Mouse (Mus musculus): ENCODE data around the gene Ahcyl2. TPM values are rescaled to one million over a fixed set of nuclear protein-coding genes. Genes with fewer than 3 reads are reported as not detected.

Gene Ahcyl2
- total and polyA plus RNA-seq, 3 experiments: 72.4 to 344 (median 104) TPM

DNA sequence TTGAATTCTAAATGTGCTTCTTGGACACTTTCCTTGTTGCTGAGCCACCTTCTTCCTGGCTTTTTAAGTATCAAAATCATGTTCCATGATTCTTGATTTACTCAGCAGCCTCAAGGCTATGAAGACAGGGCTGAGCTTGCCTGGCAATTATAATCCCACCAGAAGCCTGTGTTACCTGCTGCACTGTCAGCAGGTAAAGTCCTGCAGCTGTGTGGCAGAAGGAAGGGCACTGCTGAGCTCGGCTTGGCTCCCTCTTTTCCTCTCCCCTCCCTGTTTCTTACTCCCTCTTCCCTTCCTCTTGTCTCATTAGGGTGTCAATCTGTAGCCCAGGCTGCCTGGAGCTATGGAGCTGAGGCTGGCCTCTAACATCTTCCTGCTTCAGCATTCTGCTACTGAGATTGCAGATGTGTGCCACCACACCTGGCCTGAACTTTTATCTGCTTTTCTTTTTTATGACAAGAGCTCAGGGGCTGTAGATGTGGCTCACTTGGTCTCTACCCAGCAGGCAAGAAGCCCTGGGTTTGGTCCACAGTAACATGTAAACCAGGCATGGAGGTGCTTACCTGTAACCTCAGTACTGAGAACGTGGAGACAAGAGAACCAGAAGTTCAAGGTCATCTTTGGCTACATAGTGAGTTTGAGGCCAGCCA lies 3.0 kb downstream of the Ahcyl2 start:
- DNase-seq: no peak

DNA sequence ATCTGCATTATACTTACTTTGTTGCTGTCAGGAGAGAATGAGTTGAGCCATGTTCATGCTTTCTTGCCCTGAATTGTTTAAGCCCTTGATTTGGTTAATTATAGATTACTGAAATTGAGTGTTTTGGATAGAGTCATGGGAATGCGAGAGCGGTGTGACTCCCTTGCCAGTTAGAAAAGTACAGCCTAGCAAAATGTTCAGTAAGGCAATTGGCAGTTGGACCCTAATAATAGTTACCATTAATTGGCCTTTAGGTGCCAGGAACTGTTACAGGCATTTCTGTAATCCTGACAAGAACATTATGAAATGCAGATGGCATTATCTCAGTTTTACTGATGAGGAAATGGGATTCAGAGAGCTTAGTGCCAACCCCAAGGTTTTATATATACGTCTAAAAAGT lies 4.4 kb downstream of the Ahcyl2 start:
- no peak for DNase-seq

DNA sequence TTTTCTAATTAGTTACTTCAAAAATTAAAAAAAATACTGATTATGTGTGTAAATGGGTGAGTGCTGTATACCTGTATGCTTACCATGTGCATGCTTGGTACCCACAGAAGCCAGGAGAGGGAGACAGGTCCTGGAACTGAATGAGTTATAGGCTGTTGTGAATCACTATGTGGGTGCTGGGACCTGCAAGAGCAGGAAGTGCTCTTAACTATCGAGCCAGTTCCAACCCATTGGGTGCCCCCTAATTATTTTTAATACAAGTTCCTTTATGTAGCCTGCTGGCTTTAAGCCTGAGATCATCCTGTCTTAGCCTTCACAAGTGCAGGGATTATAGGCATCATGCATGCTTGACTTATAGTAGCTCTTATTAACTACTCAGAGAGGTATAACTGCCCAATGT lies 6.3 kb downstream of the Ahcyl2 start:
- DNase-seq: no peak

DNA sequence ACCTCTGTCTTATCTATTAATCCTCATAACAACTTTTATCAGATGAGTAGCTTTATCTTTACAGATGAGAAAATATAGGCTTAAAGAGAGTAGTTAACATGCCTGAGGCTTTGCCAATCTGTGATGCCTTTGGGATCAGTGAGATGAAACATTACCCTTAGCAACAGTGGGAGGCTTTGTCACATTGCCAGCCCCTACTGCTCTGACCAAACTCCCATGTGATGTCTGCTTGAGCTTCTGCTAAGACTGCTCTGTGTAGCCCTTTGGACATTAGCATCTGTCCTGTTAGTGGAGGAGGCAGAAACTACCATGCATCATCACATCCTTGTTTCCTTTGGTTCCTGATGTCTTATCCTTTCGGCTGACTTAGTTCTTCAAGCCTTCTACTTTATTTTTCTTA lies 7.8 kb downstream of the Ahcyl2 start:
- no peak for DNase-seq

DNA sequence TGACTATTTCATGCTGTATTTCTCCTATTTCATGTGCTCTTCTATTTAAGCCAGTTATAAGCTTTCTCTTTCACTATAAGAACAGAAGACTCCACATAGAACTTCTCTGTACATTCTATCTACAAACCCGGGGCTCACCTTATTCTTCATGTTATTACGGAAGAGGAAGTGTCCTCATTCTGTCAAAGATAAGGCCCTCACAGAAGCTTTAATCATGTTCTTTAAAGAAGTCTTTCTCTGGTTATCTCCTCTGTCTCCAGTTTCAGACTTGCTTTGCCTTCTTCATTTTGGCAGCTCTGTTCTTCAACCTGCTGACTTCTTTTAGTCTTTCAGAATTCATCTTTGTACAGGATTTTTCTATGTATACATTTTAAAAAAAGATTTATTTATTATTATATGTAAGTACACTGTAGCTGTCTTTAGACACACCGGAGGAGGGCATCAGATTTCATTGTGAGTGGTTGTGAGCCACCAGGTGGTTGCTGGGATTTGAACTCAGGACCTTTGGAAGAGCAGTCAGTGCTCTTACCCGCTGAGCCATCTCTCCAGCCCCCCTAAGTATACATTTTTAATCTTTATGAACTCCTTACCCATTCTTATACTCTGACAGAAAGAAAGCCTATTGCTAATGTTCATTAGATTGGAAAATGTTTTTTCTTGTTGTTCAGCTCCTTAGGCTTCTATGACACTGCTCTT lies 8.9 kb downstream of the Ahcyl2 start:
- no peak for DNase-seq

DNA sequence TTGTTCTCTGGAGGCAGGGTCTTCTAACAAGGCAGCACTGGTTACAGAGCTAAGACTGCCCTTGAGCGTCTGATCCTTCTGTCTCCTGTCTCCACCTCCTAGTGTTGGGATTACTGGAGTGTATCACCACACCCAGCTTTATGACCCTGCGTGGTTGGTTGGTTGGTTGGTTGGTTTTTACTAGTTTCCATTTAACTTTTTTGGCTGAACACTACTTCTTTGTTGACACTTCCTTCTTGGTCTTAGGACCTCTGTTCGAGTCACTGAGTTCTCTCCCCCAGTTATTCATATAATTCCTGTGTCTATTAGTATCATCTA lies 9.4 kb downstream of the Ahcyl2 start:
- DNase-seq: no peak

DNA sequence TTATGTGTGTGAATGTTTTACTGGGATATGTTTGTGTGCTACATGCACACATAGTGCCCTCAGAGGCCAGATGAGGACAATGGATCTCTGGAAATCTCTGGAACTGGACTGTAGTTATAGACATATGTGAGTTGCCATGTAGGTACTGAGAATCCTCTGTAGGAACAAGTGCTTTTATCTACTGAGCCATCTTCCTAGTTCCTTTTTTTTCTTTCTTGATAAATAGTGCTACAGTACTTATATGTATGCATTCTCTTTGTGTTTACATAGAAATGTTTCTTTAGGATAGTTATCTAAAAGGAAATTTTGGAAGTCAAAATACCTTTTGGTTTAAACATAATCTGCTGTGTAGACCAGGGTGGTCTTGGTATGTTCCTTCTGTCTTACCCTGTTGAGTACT lies 12.3 kb downstream of the Ahcyl2 start:
- no peak for DNase-seq

DNA sequence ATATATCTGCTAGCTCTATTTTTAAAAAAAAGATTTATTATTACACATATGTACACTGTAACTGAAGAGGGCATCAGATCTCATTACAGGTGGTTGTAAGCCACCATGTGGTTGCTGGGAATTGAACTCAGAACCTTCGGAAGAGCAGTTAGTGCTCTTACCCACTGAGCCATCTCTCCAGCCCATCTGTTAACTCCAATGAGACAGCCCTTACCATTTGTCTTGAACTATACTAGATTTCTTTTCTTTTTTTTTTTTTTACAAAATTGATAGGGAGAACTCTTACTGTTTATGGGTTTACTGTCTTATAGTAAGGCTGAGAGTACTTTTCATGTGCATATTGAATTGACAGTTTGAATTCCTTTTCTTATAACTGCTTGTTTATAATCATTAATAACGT lies 12.8 kb downstream of the Ahcyl2 start:
- no peak for DNase-seq

DNA sequence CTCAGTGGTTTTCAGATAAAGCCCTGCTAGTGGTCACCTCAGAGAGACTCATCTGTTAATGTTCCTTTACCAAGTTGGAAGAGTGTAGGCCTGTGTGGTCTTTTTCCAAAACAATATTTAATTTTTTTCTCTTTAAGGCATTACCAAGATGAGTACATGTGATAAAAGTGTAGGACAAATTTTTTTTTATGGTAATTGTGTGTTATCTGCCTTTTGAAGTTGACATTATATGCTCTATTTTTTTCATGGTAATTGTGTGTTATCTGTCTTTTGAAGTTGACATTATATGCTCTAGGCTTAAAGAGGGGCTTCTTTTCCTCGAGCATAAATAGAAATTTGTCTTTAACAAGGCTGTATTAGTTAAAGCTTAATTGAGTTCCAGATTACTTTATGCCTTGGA lies 14.4 kb downstream of the Ahcyl2 start:
- DNase-seq: no peak

DNA sequence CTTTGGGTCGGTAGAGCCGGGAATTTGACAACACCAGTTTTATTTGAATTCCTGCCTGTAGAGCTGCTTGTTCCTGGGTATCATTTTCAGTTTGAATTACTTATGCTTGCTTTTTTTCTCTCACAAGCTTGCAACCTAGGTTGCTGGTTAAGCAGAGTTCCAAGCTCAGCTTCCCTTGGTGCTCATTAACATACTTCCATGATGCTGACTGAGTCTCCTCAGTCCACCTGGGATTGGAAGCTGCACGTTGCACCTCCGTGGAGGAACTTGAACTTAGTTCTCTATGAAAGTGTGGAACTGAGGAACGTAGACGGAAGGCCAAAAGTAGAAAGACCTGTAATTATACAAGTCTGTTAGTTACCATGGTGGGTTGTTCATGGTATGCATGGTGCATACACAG lies 16.1 kb downstream of the Ahcyl2 start:
- DNase-seq: no peak

DNA sequence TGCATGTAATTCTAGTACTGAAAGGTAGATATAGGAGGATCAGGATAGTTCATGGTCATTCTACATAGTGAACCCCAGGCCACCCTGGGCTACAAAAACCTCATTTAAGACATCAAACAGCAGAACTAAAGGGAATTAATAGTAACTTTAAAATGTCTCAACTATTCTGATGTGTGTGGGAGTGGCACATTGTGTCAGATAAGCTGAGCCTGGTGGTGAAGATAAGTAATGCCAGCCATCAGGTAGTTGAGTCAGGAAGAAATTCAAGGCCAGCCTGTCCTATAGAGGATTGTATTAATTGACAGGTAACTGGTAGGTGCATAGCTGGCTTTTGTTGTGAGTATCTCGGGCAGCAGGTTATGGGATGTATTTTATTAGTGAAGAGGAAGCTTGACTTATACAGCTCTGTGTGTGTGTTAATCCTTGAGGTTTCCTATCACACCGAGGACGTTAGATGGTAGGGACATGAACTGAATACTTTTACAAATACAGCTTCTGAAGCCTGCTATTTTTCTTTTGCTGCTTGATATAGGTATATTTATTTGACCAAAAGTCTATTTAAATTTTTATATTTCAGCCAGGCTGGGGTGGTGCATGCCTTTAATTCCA lies 16.7 kb downstream of the Ahcyl2 start:
- no peak for DNase-seq

DNA sequence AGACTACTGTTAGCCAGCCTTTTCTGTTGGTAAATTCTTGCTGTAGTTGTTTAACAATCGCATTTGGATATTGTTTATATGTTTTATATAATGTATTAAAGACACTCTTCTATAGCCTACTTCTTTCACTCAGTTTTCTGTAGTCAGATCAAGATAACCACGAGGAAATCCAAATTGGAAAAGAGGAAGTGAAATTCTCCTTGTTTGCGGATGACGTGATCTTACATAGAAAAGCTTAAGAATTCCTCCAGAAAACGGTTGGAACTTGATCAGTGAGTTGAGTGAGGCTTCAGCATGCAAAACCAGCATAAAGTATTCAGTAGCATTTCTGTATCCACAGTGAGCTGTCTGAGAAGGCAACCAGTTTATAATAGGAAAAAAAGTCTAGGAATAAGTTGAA lies 17.9 kb downstream of the Ahcyl2 start:
- no peak for DNase-seq

DNA sequence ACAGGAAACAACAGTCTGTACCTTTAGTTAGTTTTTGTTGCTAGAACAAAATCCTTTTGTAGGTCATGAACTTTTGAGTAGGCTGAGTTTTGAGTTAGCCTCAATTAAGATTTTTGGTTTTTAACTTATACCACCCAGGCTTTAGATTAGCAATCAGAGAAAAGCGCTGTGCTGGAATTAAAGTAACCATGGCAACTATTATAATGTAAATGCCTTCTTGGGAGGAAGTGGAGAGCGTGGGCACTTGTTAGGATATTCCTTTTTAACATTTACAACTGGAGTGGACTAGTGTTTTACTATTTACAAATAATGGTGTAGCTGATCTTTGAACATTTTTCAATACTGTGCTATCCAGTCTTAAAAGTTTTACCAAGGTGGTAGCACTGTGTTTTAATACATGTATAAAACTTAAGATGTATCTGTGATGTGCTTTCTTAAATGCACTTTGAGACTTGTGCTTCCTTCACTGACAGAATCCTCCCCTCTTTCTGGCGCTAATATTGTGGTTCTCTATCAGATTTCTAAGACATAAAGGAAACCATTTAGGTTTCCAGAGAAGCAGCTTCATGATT lies 21.1 kb downstream of the Ahcyl2 start:
- no peak for DNase-seq

DNA sequence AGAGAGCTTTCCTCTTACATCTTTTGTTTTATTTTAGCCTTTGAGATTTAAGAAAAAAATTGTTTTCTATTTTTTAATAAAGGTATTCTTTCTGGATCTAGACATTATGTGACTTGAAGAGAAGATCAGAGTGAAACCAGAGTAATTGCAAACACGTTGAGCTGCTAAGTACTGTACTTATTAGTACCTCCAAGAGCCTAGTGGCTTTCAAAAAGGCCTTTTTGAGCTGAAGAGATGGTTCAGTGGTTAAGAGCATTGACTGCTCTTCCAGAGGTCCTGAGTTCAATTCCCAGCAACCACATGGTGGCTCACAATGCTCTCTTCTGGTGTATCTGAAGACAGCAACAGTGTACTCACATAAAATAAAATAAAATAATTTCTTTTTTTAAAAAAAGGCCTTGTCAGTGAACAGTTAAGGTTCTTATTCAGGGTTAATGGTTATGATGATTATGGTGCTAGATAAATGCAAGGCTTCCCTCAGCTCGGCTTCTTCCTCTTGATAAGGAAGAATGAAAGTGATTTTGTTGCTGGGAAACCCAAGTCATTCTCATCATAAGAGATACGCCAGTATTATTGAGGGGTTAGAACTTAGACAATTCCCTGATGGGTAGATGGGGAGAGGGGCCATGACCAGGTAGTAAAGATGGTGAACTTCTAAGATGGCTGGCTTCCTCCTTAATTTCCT lies 22.3 kb downstream of the Ahcyl2 start:
- no peak for DNase-seq

DNA sequence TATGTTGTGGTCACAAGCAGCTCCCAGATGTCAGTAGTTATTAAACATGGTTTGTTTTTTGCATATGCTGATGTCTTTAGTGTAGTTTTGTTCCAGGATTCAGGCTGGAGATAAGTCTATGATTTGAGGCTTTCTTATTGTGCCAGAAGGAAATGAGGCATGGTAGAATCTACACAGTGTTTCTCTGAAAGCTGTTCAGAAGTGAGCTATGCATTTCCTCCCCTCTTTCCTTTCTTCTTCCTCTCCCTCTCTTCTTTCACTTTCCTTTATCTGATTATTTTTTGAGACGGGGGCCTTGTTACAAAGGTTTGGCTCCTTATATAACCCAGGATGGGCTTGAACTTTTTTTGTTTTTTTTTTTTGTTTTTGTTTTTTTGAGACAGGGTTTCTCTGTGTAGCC lies 25.7 kb downstream of the Ahcyl2 start:
- DNase-seq: no peak

DNA sequence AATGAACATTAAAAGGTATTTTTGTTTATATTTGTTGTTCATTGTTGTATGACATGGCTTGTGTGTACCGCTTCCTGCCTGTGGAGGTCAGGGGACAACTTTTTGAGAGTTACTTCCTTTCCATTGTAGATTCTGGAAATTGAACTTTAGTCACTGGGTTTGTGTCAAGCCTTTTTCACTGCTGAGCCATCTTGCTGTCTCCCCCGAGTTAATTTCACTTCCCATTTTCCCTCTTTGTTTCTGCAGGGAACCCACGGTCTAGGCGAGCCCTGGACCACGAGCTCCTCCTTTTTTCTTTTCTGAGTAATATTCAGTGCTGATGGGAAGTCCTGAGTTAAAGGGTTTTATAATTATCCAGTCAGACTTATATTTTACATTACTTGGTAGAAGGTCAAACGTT lies 26.8 kb downstream of the Ahcyl2 start:
- DNase-seq: no peak

DNA sequence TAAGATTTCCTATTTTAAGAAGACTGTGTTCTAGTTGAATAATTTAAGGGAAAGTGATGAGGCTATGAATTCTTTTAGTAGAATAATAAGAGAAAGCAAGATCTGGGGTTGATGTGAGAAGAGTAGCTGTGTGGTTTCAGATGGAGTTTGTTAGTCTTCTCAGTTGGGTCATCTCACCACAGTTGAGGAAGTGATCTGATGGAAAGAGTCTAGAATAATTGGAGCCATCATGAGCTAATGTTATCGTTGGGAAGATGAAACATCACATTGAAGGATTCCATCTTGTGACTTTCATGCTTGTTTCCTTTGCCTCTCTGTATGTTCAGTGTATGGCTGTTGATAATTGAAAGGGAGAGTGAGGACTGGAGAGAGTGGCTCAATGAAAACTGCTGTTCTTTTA lies 35.2 kb downstream of the Ahcyl2 start:
- DNase-seq: no peak

DNA sequence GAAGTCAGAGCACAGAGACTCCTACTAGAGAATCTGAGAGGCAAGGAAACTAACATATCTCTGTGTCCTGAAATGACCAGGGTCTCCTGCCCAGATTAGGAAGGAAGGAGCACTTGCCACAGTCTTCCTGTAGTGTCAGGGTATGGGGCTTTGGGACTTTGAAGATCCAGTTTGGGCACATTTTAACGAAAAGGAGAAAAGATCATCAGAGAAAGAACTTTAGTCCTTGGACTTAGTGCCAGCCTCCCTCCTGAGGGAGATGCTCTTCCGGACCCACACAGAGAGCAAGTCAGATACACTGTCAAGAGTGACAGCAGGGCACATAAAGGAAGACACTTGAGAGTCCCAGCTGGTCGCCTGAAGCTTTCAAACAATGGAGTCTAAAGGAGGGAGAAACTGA lies 36.2 kb downstream of the Ahcyl2 start:
- DNase-seq: no peak

DNA sequence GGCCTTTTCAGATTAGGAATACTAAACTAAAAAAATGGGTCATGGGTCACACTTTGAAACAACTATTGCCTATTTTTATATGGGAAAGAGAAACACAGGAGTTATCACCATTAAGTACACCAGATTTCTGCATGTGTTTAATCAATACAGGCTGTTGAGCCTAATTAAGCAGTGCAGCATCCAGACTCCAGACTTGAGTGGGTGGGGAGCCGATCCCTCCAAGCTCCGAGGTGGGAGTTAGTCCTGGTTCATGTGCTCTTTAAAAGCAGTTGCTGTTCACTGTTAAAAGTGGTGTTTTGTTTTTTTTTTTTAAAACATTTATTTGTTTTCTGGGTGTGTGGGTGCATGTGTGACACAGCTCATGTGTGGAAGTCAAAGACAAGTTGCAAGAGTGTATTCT lies 37.6 kb downstream of the Ahcyl2 start:
- DNase-seq: no peak

DNA sequence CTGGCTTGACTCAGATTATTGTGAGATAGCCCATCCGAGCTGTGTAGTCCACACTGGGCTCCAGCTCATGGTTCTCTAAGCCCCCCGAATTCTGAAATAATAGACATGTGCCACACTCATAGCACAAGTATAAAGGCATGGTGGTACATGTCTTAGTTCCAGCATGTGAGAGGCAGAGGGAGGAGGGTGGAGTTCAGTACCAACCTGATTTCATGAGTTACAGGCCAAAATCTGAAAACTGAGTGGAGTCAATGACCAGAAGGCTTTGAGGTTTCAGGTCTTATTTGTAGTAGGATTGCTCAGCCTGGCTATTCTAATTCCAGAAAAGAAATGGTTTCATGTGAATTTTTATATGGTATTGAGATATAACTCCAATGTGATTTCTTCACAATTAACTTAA lies 44.3 kb downstream of the Ahcyl2 start:
- DNase-seq: no peak

DNA sequence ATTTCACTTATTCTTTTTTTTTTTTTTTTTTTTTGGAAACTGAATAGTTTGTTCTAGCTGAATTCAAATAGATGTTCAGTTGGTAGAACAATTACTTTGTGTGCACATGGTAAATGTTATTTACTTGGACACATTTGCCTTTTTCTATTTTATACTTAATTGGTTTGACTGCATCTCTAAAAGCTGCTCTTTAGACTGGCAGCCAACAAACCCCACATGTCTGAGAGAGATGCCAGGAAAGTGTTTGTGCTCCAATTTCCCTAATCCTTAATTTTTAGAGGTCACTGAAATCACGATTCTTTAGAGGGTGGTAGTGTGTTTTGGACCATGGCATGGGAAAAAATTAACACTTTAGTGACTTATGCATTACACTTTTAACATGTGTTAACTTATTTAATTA lies 44.8 kb downstream of the Ahcyl2 start:
- DNase-seq: no peak

DNA sequence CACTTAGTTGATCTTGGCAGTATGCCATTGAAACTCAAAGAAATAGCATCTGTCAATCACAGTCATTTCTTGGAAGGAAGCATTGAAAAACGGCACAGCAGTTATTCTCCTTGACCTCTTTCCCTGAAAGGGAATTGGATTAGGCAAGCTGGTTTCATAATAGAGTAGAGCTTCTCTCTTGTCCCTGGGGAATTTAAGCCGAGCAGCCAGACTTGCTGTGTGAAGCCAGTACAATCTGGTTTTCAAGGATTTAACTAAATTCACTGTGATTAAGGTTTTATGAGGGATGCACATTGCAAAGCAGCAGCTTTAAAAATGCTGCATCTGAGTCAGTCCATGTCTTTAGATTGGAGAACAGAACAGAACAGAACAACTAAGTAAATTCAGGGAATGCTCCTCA lies 46.8 kb downstream of the Ahcyl2 start:
- DNase-seq: peak; percentile 57

DNA sequence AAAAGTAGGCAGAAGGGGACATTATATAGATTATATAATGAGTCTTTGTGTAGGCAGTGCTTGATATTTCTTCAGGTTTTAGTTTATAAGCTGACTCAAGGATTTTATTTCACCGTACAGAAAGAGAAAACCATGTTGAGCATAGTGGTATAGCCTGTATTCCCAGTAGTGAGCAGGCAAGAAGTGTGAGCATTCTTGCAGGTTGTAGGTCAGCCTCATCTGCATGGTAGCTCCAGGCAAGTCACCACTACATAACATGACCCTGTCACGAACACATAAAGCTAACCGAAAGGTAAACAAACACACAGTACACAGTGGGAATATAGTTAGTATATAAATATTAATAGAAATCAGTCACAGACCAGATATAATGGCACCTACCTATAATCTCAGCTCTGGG lies 47.2 kb downstream of the Ahcyl2 start:
- DNase-seq: no peak

Measured in adrenal gland, adult 2 months (tissue).